Mouse (Mus musculus) ES-E14 (cell line): ENCODE results near the gene Erc2.

Experiments used
- CHD2 ChIP-seq: IDR thresholded peaks from 2 replicates; pipeline ENCODE4 v1.6.1; 2014; ENCODE audit warnings: mild to moderate bottlenecking, low read depth, low read length, inconsistent platforms
- HCFC1 ChIP-seq: IDR thresholded peaks from 2 replicates; pipeline ENCODE4 v1.6.1; 2012; ENCODE audit warnings: low read length, inconsistent platforms, borderline replicate concordance; ENCODE audit not compliant: insufficient read depth
- MAFK ChIP-seq: IDR thresholded peaks from 2 replicates; pipeline ENCODE4 v1.6.1; 2014; ENCODE audit warnings: mild to moderate bottlenecking, low read depth, low read length, inconsistent platforms; ENCODE audit not compliant: insufficient read depth
- ZC3H11A ChIP-seq: IDR thresholded peaks from 2 replicates; pipeline ENCODE4 v1.6.1; 2012; ENCODE audit warnings: low read depth, mild to moderate bottlenecking, inconsistent platforms, low read length, borderline replicate concordance
- ZNF384 ChIP-seq: IDR thresholded peaks from 2 replicates; pipeline ENCODE4 v1.6.1; 2012; ENCODE audit warnings: low read depth, low read length, inconsistent platforms

DNA sequence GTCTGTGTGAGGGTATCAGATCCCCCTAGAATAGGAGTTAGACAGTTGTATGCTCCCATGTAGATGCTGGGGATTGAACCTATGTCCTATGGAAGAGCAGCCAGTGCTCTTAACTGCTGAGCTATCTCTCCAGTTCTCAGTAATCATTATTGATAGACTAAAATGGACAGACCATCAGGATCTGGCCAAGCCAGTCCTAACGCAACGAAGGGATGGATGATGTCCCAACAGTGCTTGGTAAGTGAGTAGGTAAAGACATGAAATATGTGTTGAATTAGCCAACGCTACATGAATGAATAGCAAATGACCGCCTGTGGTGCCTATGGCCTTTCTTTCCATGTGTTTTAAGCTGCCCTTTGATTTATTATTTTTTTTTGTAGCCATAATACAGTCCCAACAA is 871.6 kb downstream of the Erc2 start:
- TF ChIP-seq MAFK (no peak), ZC3H11A (no peak), ZNF384 (no peak), HCFC1 (no peak), CHD2 (no peak)
